Mouse (Mus musculus) embryonic facial prominence, embryonic 14.5 days (tissue): Measurements from ENCODE around the gene Rab7b. TPM values are rescaled to one million over a fixed set of nuclear protein-coding genes. Genes with fewer than 3 reads are reported as not detected.
A peak's percentile ranks its signal among the peaks of the same experiment; 100 is the strongest.

Source experiments
- ATAC-seq: fragments of 200-750 bp; cut with Nextera tagmentation; 2 replicates; pipeline ENCODE4 v1.8.0; 2017; ENCODE audit warnings: low read depth, moderate number of reproducible peaks, moderate TSS enrichment
- DNase-seq: peaks from one replicate; pipeline ENCODE4 v3.0.0-alpha.2; 2015; ENCODE audit warnings: low spot score
- H3K27ac ChIP-seq: fragments of 300-500 bp; sonication (generic); replicated peaks from 2 replicates; pipeline ENCODE4 v1.5.1; 2014; ENCODE audit warnings: low read depth, mild to moderate bottlenecking, low read length, moderate library complexity
- H3K27me3 ChIP-seq: fragments of 300-500 bp; sonication (generic); replicated peaks from 2 replicates; pipeline ENCODE4 v1.6.1; 2014; ENCODE audit warnings: low read length; ENCODE audit not compliant: control insufficient read depth, insufficient read depth
- H3K36me3 ChIP-seq: fragments of 300-500 bp; sonication (generic); 2 replicates; pipeline ENCODE4 v1.6.1; 2014; ENCODE audit warnings: low read length, mixed read lengths; ENCODE audit not compliant: control insufficient read depth, insufficient read depth
- H3K4me1 ChIP-seq: fragments of 300-500 bp; sonication (generic); 2 replicates; pipeline ENCODE4 v1.6.1; 2014; ENCODE audit warnings: antibody characterized with exemption, low read length; ENCODE audit not compliant: control insufficient read depth, insufficient read depth
- H3K4me2 ChIP-seq: fragments of 300-500 bp; sonication (generic); 2 replicates; pipeline ENCODE4 v1.6.1; 2014; ENCODE audit warnings: low read depth, mild to moderate bottlenecking, low read length, moderate library complexity, mixed read lengths
- H3K4me3 ChIP-seq: fragments of 300-500 bp; sonication (generic); 2 replicates; pipeline ENCODE4 v1.5.1; 2014; ENCODE audit warnings: low read depth, mild to moderate bottlenecking, low read length
- H3K9ac ChIP-seq: fragments of 300-500 bp; sonication (generic); 2 replicates; pipeline ENCODE4 v1.6.1; 2014; ENCODE audit warnings: low read depth, mild to moderate bottlenecking, low read length, moderate library complexity, mixed read lengths
- H3K9me3 ChIP-seq: fragments of 300-500 bp; sonication (generic); 2 replicates; pipeline ENCODE4 v1.6.1; 2016; ENCODE audit warnings: low read length; ENCODE audit not compliant: control insufficient read depth
- WGBS: fragments of 180-500 bp; shearing (Covaris S2); extraction: QIAGEN DNeasy Blood & Tissue Kit; methylation state at CpG from one replicate; pipeline ENCODE4 v1.1.7; 2014; 5-methylcytosine and 5-hydroxymethylcytosine counted together
- polyA plus RNA-seq: library from polyadenylated mRNA; unstranded; fragments of >200 nt; fragmentation: Nextera tagmentation; extraction: Ambion mirVana; gene quantifications from 2 replicates; pipeline ENCODE4 v1.2.1, GENCODE M21; 2014

The Rab7b gene
- polyA plus RNA-seq, 1 experiment from 2014 or later, result 10.6 TPM

- DNase-seq (peak; percentile 20), ATAC-seq (no peak)
- WGBS, result 57% methylated on average over 9 of the region's 9 CpGs
- Histone ChIP-seq H3K36me3 (no peaks in the 10 kb centered on the region), H3K4me2 (no peak overlapping the region), H3K9me3 (no peaks in the 10 kb centered on the region), H3K9ac (no peak overlapping the region), H3K4me3 (no peak overlapping the region), H3K27ac (no peak overlapping the region), H3K4me1 (no peaks in the 10 kb centered on the region), H3K27me3 (no peaks in the 10 kb centered on the region)
Measured at GRCm38 (mm10) chr1:131759667-131760427, 71.4 kb downstream of the Rab7b start.

- ATAC-seq (no peak), DNase-seq (no peak)
- Histone ChIP-seq H3K36me3 (no peaks in the 10 kb centered on the region), H3K27me3 (no peaks in the 10 kb centered on the region), H3K4me2 (no peak overlapping the region), H3K4me3 (no peak overlapping the region), H3K4me1 (no peaks in the 10 kb centered on the region), H3K27ac (no peak overlapping the region), H3K9ac (no peak overlapping the region), H3K9me3 (no peaks in the 10 kb centered on the region)
- 59% methylated on average over 3 of the region's 3 CpGs for WGBS
Measured at GRCm38 (mm10) chr1:131760428-131760820, 71.9 kb downstream of the Rab7b start.

- no peaks in the 10 kb centered on the region for H3K4me1 ChIP-seq
- H3K9ac ChIP-seq, result no peak overlapping the region
- H3K9me3 ChIP-seq, result no peaks in the 10 kb centered on the region
- H3K27ac ChIP-seq, result no peak overlapping the region
- H3K4me3 ChIP-seq, result no peak overlapping the region
- DNase-seq (no peak), ATAC-seq (no peak)
- no peaks in the 10 kb centered on the region for H3K36me3 ChIP-seq
- H3K4me2 ChIP-seq, result no peak overlapping the region
- 79% methylated on average over 13 of the region's 13 CpGs for WGBS
- H3K27me3 ChIP-seq, result no peaks in the 10 kb centered on the region
Measured at GRCm38 (mm10) chr1:131761079-131761831, 72.8 kb downstream of the Rab7b start.

DNA sequence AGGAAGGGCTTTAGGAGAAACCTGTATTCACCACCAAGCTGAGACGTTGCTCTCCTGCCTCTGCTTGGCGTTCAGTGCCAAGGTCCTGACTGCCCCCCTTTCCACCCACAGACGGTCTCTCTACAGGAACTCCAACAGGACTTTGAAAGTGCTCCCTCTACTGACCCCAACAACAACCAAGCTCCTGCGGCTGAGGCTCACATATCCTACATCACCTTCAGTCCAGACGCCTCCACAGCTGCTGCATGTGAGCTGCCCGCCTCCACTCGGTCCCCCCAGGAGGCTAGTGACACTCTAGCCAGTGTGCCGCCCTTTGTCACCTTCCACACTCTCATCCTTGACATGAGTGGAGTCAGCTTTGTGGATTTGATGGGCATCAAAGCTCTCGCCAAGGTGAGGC lies 75.2 kb downstream of the Rab7b start:
- ATAC-seq (no peak), DNase-seq (no peak)
- no peaks in the 10 kb centered on the region for H3K27me3 ChIP-seq
- H3K4me2 ChIP-seq, result no peak overlapping the region
- no peak overlapping the region for H3K9ac ChIP-seq
- H3K4me1 ChIP-seq, result no peaks in the 10 kb centered on the region
- H3K36me3 ChIP-seq, result no peaks in the 10 kb centered on the region
- H3K27ac ChIP-seq, result no peak overlapping the region
- H3K4me3 ChIP-seq, result no peak overlapping the region
- 70% methylated on average over 9 of the region's 9 CpGs for WGBS
- no peaks in the 10 kb centered on the region for H3K9me3 ChIP-seq

DNA sequence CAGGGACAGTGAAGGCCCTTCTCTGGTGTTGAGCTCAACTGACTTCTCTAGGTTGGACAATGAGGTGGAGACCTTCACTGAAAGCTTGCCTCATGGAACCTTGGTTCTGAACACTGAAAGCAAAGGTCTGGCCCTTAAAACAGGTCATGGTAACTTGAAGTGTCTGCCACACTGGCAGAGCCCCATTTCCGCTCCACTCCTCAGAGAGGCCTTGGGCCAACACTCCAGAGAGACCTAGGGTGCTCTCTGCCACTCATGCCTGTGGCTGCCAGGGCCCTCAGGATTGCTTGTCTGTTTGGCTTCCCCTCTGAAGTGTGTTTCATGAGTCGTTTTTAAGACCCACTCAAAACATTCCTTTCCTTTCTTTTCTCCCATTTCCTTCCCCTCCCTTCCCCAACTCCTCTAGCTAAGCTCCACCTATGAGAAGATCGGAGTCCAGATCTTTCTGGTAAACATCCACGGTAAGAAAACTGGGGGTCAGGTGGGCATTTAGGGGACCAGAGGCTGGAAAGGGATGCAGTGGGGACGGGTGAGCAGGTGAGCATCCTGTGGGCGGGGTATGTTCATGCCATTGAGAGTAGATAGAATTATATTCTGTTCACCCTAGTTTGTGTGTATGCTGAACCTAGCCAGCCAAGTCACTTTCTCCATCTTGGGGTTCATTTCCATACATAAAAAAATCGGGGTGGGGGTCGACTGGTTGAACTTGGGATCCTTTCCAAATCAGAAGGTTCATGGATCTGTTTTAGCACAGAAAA lies 76.3 kb downstream of the Rab7b start:
- H3K27ac ChIP-seq, result no peak overlapping the region
- 65% methylated on average over 8 of the region's 8 CpGs for WGBS
- DNase-seq (no peak), ATAC-seq (no peak)
- no peaks in the 10 kb centered on the region for H3K36me3 ChIP-seq
- no peaks in the 10 kb centered on the region for H3K4me1 ChIP-seq
- H3K4me3 ChIP-seq, result no peak overlapping the region
- no peaks in the 10 kb centered on the region for H3K27me3 ChIP-seq
- H3K9me3 ChIP-seq, result no peaks in the 10 kb centered on the region
- no peak overlapping the region for H3K4me2 ChIP-seq
- no peak overlapping the region for H3K9ac ChIP-seq

Other genes starting within 250 kb of the Rab7b start
- gene Srgap2, start 161.3 kb upstream of the Rab7b start, polyA plus RNA-seq, result 21.3 and 23.6 TPM in 2 replicates
- gene Fam72a, start 160.8 kb upstream of the Rab7b start, polyA plus RNA-seq, result 2.5 and 3.5 TPM in 2 replicates
- 0.05 and 0.08 TPM in 2 replicates for gene Avpr1b, start 89.5 kb upstream of the Rab7b start, polyA plus RNA-seq
- 0.14 and 0.15 TPM in 2 replicates for gene Ctse, start 50.4 kb upstream of the Rab7b start, polyA plus RNA-seq
- 0.10 TPM in 1 of 2 replicates, not detected in the other for gene Slc26a9, start 55.3 kb downstream of the Rab7b start, polyA plus RNA-seq
- 0.38 and 0.48 TPM in 2 replicates for gene Pm20d1, start 108.7 kb downstream of the Rab7b start, polyA plus RNA-seq
- 18.0 and 19.5 TPM in 2 replicates for gene Slc41a1, start 138.8 kb downstream of the Rab7b start, polyA plus RNA-seq
- 24.1 and 24.4 TPM in 2 replicates for gene Rab29, start 178.5 kb downstream of the Rab7b start, polyA plus RNA-seq
- 45.1 and 48.9 TPM in 2 replicates for gene Nucks1, start 221.8 kb downstream of the Rab7b start, polyA plus RNA-seq